Mouse (Mus musculus) embryonic fibroblast, embryonic 13.5 days (primary cell): ENCODE results near the gene Slc29a1.

Experiments
- CTCF ChIP-seq: IDR thresholded peaks from 2 replicates; pipeline ENCODE4 v1.5.1; 2011; ENCODE audit warnings: mild to moderate bottlenecking, control low read depth, low read length, moderate library complexity, borderline replicate concordance; ENCODE audit not compliant: insufficient read depth
- POLR2A ChIP-seq: IDR thresholded peaks from 2 replicates; pipeline ENCODE4 v1.6.1; 2011; ENCODE audit warnings: low read depth, mild to moderate bottlenecking, control low read depth, low read length, moderate library complexity

DNA sequence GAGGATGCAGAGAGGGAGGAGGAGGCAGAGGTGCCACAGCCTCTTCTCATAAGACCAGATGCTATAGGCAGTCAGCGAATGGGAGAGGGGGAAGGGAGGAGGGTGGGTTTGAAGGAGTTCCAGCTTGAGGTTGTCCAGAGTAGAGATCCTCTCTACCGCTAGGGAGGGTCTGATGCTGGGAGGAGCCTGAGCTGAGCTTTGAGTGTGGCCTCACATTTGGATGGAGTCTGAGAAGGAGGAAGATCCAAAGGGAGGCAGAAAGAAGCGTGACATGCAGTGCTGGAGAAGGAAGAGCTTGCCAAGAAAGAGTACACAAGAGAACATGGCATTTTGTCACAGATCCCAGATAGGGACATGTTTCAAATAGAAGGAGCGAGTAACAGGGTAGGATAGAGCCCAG lies 61.0 kb downstream of the Slc29a1 start:
- TF ChIP-seq POLR2A (no peak), CTCF (no peak)
